Mouse (Mus musculus): ENCODE data around the gene Ppp1r16b. TPM values are rescaled to one million over a fixed set of nuclear protein-coding genes. Genes with fewer than 3 reads are reported as not detected.
A peak's percentile ranks its signal among the peaks of the same experiment; 100 is the strongest.

Gene Ppp1r16b
- total RNA-seq, 2 experiments from 2014 or later: 13.8 to 14.2 TPM

GRCm38 (mm10) chr2:158692191-158692590 lies 27.0 kb downstream of the Ppp1r16b start:
- no peak for DNase-seq

- no peak for DNase-seq
Measured at GRCm38 (mm10) chr2:158695811-158696210, 30.6 kb downstream of the Ppp1r16b start.

GRCm38 (mm10) chr2:158696451-158696850 lies 31.3 kb downstream of the Ppp1r16b start:
- DNase-seq: no peak

- DNase-seq: no peak
Measured at GRCm38 (mm10) chr2:158699908-158700307, 34.7 kb downstream of the Ppp1r16b start.

- DNase-seq: no peak
Measured at GRCm38 (mm10) chr2:158700535-158701256, 35.5 kb downstream of the Ppp1r16b start.

- DNase-seq: no peak
Measured at GRCm38 (mm10) chr2:158701505-158701904, 36.3 kb downstream of the Ppp1r16b start.

- no peak for DNase-seq
Measured at GRCm38 (mm10) chr2:158702176-158702575, 37.0 kb downstream of the Ppp1r16b start.

- DNase-seq: no peak
Measured at GRCm38 (mm10) chr2:158704720-158705119, 39.5 kb downstream of the Ppp1r16b start.

GRCm38 (mm10) chr2:158705529-158705928 lies 40.3 kb downstream of the Ppp1r16b start:
- DNase-seq: no peak

GRCm38 (mm10) chr2:158706704-158707408 lies 41.7 kb downstream of the Ppp1r16b start:
- no peak for DNase-seq

- no peak for DNase-seq
Measured at GRCm38 (mm10) chr2:158708121-158708520, 42.9 kb downstream of the Ppp1r16b start.

GRCm38 (mm10) chr2:158711929-158712751 lies 46.9 kb downstream of the Ppp1r16b start:
- DNase-seq: peak; percentile 55

GRCm38 (mm10) chr2:158714826-158715225 lies 49.6 kb downstream of the Ppp1r16b start:
- no peak for DNase-seq

- no peak for DNase-seq
Measured at GRCm38 (mm10) chr2:158716066-158716465, 50.9 kb downstream of the Ppp1r16b start.

GRCm38 (mm10) chr2:158717551-158718418 lies 52.6 kb downstream of the Ppp1r16b start:
- DNase-seq: no peak

- no peak for DNase-seq
Measured at GRCm38 (mm10) chr2:158718816-158719549, 53.8 kb downstream of the Ppp1r16b start.

GRCm38 (mm10) chr2:158720715-158721370 lies 55.6 kb downstream of the Ppp1r16b start:
- no peak for DNase-seq

GRCm38 (mm10) chr2:158721481-158721880 lies 56.3 kb downstream of the Ppp1r16b start:
- no peak for DNase-seq

- no peak for DNase-seq
Measured at GRCm38 (mm10) chr2:158722135-158722534, 56.9 kb downstream of the Ppp1r16b start.

GRCm38 (mm10) chr2:158722991-158723551 lies 57.9 kb downstream of the Ppp1r16b start:
- DNase-seq: no peak

Data from heart, postnatal 4 days (tissue).